Mouse (Mus musculus): ENCODE measurements around the gene 1700029J07Rik. TPM values are rescaled to one million over a fixed set of nuclear protein-coding genes. Genes with fewer than 3 reads are reported as not detected.

The 1700029J07Rik gene
- polyA plus RNA-seq, 1 experiment: 0.40 TPM

DNA sequence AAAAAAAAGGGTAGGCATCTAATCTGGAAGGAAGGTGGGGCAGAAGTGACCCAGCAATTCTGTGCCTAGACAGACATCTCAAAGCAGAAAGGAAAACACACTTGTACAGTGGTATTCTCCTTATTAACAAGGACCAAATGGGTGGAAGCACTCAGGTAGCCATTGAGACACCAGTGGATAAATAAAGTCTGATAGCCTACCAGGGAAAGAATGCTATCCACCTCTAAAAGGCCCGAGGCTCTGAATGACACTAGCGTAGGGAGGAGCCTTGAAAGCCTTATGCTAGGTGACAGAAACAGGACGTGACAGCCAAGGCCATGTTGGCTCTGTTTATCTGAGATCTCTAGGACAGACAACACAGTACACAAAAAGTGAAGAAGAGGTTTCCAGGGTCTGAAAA, 58.6 kb downstream of the 1700029J07Rik start:
- H3K27ac ChIP-seq (ENCODE audit: insufficient read depth, low read depth, low read length): no peak overlapping the region
- no peaks in the 10 kb centered on the region for H3K4me1 ChIP-seq (ENCODE audit: control insufficient read depth, insufficient read depth, low read length)
- H3K4me3 ChIP-seq (ENCODE audit: insufficient read depth, low read length): no peak overlapping the region
- no peak for TF ChIP-seq POLR2A (IDR thresholded peaks at IDR 0.05; ENCODE audit: borderline replicate concordance, low read depth, low read length)
- no peak for TF ChIP-seq CTCF (IDR thresholded peaks at IDR 0.05; ENCODE audit: low read depth, low read length)

DNA sequence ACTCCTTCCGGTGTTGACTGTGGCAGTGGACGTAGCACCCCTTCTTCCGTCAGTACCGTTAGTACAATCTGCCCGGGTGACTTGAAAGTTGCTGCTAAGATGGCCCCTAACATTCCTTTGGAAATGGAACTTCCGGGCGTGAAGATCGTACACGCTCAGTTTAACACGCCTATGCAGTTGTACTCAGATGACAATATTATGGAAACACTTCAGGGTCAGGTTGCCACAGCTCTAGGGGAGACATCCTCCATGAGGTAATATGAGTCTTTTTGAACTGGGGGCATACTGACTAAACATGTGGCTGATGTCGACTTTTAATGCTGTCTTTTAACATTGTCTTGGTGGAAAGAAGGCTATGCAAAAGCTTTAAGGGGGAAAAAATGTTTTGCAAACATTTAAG, 61.3 kb downstream of the 1700029J07Rik start:
- Histone ChIP-seq H3K4me3 (ENCODE audit: insufficient read depth, low read length) (no peak overlapping the region), H3K4me1 (ENCODE audit: control insufficient read depth, insufficient read depth, low read length) (no peaks in the 10 kb centered on the region), H3K27ac (ENCODE audit: insufficient read depth, low read depth, low read length) (no peak overlapping the region)
- TF ChIP-seq CTCF (IDR thresholded peaks at IDR 0.05; ENCODE audit: low read depth, low read length) (no peak), POLR2A (IDR thresholded peaks at IDR 0.05; ENCODE audit: borderline replicate concordance, low read depth, low read length) (no peak)

- no peak overlapping the region for H3K4me3 ChIP-seq (ENCODE audit: insufficient read depth, low read length)
- no peak for TF ChIP-seq CTCF (IDR thresholded peaks at IDR 0.05; ENCODE audit: low read depth, low read length)
- TF ChIP-seq POLR2A (IDR thresholded peaks at IDR 0.05; ENCODE audit: borderline replicate concordance, low read depth, low read length): no peak
- no peaks in the 10 kb centered on the region for H3K4me1 ChIP-seq (ENCODE audit: control insufficient read depth, insufficient read depth, low read length)
These were observed 68.8 kb downstream of the 1700029J07Rik start for GRCm38 (mm10) chr8:45906251-45906619.

GRCm38 (mm10) chr8:45905591-45906250, 69.3 kb downstream of the 1700029J07Rik start:
- H3K27ac ChIP-seq (ENCODE audit: insufficient read depth, low read depth, low read length): no peak overlapping the region
- TF ChIP-seq POLR2A (IDR thresholded peaks at IDR 0.05; ENCODE audit: borderline replicate concordance, low read depth, low read length) (no peak), CTCF (IDR thresholded peaks at IDR 0.05; ENCODE audit: low read depth, low read length) (no peak)
- peaks cover under 1% of the 10 kb centered on the region; the same call in 1 of the 2 replicates for H3K4me1 ChIP-seq (ENCODE audit: control insufficient read depth, insufficient read depth, low read length)
- no peak overlapping the region for H3K4me3 ChIP-seq (ENCODE audit: insufficient read depth, low read length)

More at GRCm38 (mm10) chr8:45906251-45906619, 68.8 kb downstream of the 1700029J07Rik start:
- no peak overlapping the region for H3K27ac ChIP-seq (ENCODE audit: insufficient read depth, low read depth, low read length)

DNA sequence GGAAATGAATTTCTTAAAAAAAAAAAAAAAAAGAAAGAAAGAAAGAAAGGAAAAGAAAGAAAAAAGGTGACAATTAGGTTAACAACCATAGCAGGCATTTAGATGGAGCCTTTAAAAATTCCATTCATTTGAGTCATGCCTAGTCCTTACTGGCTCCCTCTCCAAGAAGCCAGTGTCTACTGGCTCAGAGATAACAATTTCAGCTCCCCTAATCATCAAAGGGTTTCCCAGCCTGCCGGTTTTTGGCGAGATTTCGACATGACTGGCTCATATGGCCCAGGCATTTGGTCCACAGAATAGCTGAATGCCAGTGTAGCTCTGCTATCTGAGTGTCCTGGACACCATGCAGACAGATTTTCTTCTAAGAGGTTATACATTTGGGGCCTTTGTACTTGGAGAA, 71.4 kb downstream of the 1700029J07Rik start:
- TF ChIP-seq CTCF (IDR thresholded peaks at IDR 0.05; ENCODE audit: low read depth, low read length) (no peak), POLR2A (IDR thresholded peaks at IDR 0.05; ENCODE audit: borderline replicate concordance, low read depth, low read length) (no peak)
- H3K4me3 ChIP-seq (ENCODE audit: insufficient read depth, low read length): no peak overlapping the region

More for the DNA sequence above, 71.4 kb downstream of the 1700029J07Rik start:
- H3K27ac ChIP-seq (ENCODE audit: insufficient read depth, low read depth, low read length): no peak overlapping the region
- peaks cover 5% of the 10 kb centered on the region for H3K4me1 ChIP-seq (ENCODE audit: control insufficient read depth, insufficient read depth, low read length)

Other genes starting within 250 kb of the 1700029J07Rik start
- not detected in 2 replicates for gene Pdlim3, start 89.8 kb downstream of the 1700029J07Rik start, polyA plus RNA-seq (2012; ENCODE audit: insufficient read depth, insufficient read length, missing spikeins)
- not detected in 2 replicates for gene Ccdc110, start 40.6 kb downstream of the 1700029J07Rik start, polyA plus RNA-seq (2012; ENCODE audit: insufficient read depth, insufficient read length, missing spikeins)
- gene Ufsp2, start 276 bp upstream of the 1700029J07Rik start, polyA plus RNA-seq (2012; ENCODE audit: insufficient read depth, insufficient read length, missing spikeins): 65.6 and 68.4 TPM in 2 replicates
- gene Lrp2bp, start 24.1 kb upstream of the 1700029J07Rik start, polyA plus RNA-seq (2012; ENCODE audit: insufficient read depth, insufficient read length, missing spikeins): not detected in 2 replicates
- gene Ankrd37, start 30.5 kb upstream of the 1700029J07Rik start, polyA plus RNA-seq (2012; ENCODE audit: insufficient read depth, insufficient read length, missing spikeins): 4.8 and 6.5 TPM in 2 replicates
- 9.4 and 14.1 TPM in 2 replicates for gene Cfap97, start 176.5 kb upstream of the 1700029J07Rik start, polyA plus RNA-seq (2012; ENCODE audit: insufficient read depth, insufficient read length, missing spikeins)
- gene Snx25, start 176.9 kb upstream of the 1700029J07Rik start, polyA plus RNA-seq (2012; ENCODE audit: insufficient read depth, insufficient read length, missing spikeins): 10.8 and 12.3 TPM in 2 replicates
- 105 and 111 TPM in 2 replicates for gene Slc25a4, start 236.0 kb upstream of the 1700029J07Rik start, polyA plus RNA-seq (2012; ENCODE audit: insufficient read depth, insufficient read length, missing spikeins)

Measured in bone marrow macrophage, adult 2 months (primary cell).